In genomic region chr1:64300951-64301529, GRCm38 (mm10) we compare ENCODE assay signal across 8 mouse cellular contexts.
A peak's percentile ranks its signal among the peaks of the same experiment; 100 is the strongest.
DNase-seq lines count a peak whose midpoint lies in the region; ATAC-seq and TF ChIP-seq lines count a peak whose summit lies in the region.
"Had no signal": no experiment of that assay in that cellular context is flagged by ENCODE, and none has a peak within 500 bp of the region (broad histone marks: within the 10 kb centered on the region; RNA-seq: fewer than 3 reads in every experiment).

No protein-coding gene starts in this region.

- no peaks in the 10 kb centered on the region for H3K27me3 ChIP-seq in kidney, embryonic 16.5 days (ENCODE audit: insufficient read depth, low read length)
- H3K27me3 ChIP-seq in myocyte (ENCODE audit: control insufficient read depth, insufficient read depth, insufficient read length): no peaks in the 10 kb centered on the region

- H3K4me1 ChIP-seq in kidney, embryonic 16.5 days (ENCODE audit: insufficient read depth, low read length): 0 out of 2 replicates have a peak, but pooled peaks cover 10% of the 10 kb centered on the region
- peaks cover 6% of the 10 kb centered on the region for H3K4me1 ChIP-seq in embryonic fibroblast, embryonic 13.5 days (ENCODE audit: control insufficient read depth, insufficient read depth, low read length)

- no peak for ATAC-seq in kidney, embryonic 16.5 days (ENCODE audit: low FRiP score, low TSS enrichment)
- ATAC-seq in CD4-positive, CD25-positive, alpha-beta regulatory T cell, adult 4 months: peak; percentile 45

- H3ac ChIP-seq in myocyte (ENCODE audit: control insufficient read depth, insufficient read length): no peak overlapping the region

- no peaks in the 10 kb centered on the region for H3K79me2 ChIP-seq in myocyte (ENCODE audit: control insufficient read depth, insufficient read depth)

- H3K9me3 ChIP-seq in kidney, embryonic 16.5 days (ENCODE audit: low read length): no peaks in the 10 kb centered on the region

- TF ChIP-seq POLR2A in embryonic fibroblast, embryonic 13.5 days (IDR thresholded peaks at IDR 0.05; ENCODE audit: low read depth, low read length): no peak
- TF ChIP-seq POLR2A in myocyte (IDR thresholded peaks at IDR 0.05; ENCODE audit: insufficient read length, low read depth): no peak

- no peaks in the 10 kb centered on the region for H3K36me3 ChIP-seq in kidney, embryonic 16.5 days (ENCODE audit: insufficient read depth, low read length)
- H3K36me3 ChIP-seq in myocyte (ENCODE audit: control insufficient read depth, insufficient read depth): no peaks in the 10 kb centered on the region

- TF ChIP-seq CTCF in embryonic fibroblast, embryonic 13.5 days (IDR thresholded peaks at IDR 0.05; ENCODE audit: borderline replicate concordance, insufficient read depth, low read length): no peak

- 70% methylated on average over 8 of the region's 8 CpGs for WGBS in kidney, embryonic 16.5 days

- H3K4me3 ChIP-seq in kidney, embryonic 16.5 days (ENCODE audit: low read length): no peak overlapping the region
- no peak overlapping the region for H3K4me3 ChIP-seq in embryonic fibroblast, embryonic 13.5 days (ENCODE audit: insufficient read depth, low read length)
- no peak overlapping the region for H3K4me3 ChIP-seq in myocyte

- H3K9ac ChIP-seq in kidney, embryonic 16.5 days (replicated peaks; ENCODE audit: low read length): no peak overlapping the region

- peak overlapping the region; percentile 71; the same call in 1 of the 2 replicates for H3K27ac ChIP-seq in kidney, embryonic 16.5 days (ENCODE audit: low read length)
- H3K27ac ChIP-seq in embryonic fibroblast, embryonic 13.5 days (ENCODE audit: insufficient read depth, low read length): peak overlapping the region; percentile 56

- DNase-seq in kidney, adult 18-20 months: no peak
- no peak for DNase-seq in testis, postnatal 14 days (ENCODE audit: low spot score)
- DNase-seq in thymus, postnatal 14 days: no peak
- DNase-seq: right cerebral cortex, postnatal 14 days had no signal

- no peak overlapping the region for H3K4me2 ChIP-seq in kidney, embryonic 16.5 days (replicated peaks; ENCODE audit: low read depth, low read length)
- H3K4me2 ChIP-seq in myocyte (ENCODE audit: low read depth): peak overlapping the region; percentile 44

TF ChIP-seq in myocyte, 11 proteins besides CTCF, POLR2A, EP300 and RAD21:
- TF ChIP-seq TCF3 (IDR thresholded peaks at IDR 0.05; ENCODE audit: insufficient read length, low read depth): no peak
- no peak for TF ChIP-seq MAX (IDR thresholded peaks at IDR 0.05; ENCODE audit: low read depth)
- TF ChIP-seq POLR2AphosphoS2 (IDR thresholded peaks at IDR 0.05; ENCODE audit: insufficient read length, low read depth): no peak
- no peak for TF ChIP-seq TCF12 (IDR thresholded peaks at IDR 0.05; ENCODE audit: insufficient read depth, poor library complexity, severe bottlenecking)
- peak; percentile 89 for TF ChIP-seq CEBPB (IDR thresholded peaks at IDR 0.05; ENCODE audit: insufficient read depth, poor library complexity, severe bottlenecking)
- no peak for TF ChIP-seq REST (IDR thresholded peaks at IDR 0.05; ENCODE audit: insufficient read depth, insufficient read length)
